Mouse (Mus musculus) left cerebral cortex, adult 18-20 months (tissue): ENCODE results near the gene Dmkn. TPM values are rescaled to one million over a fixed set of nuclear protein-coding genes. Genes with fewer than 3 reads are reported as not detected.
A peak's percentile ranks its signal among the peaks of the same experiment; 100 is the strongest.
"Not testable (repeated sequence)": the region's sequence is repeated elsewhere in the genome, so short reads cannot be mapped to it uniquely, and the experiment has no call there.

Experiments used
- DNase-seq, 2 experiments: peaks; one replicate each; pipeline ENCODE4 v3.0.0; 2021 to 2022; ENCODE audit warnings: low spot score in 2 of 2, mixed read lengths in 1 of 2
- long read RNA-seq, 2 experiments: library from polyadenylated mRNA; stranded (forward); transcript quantifications; one replicate each; pipeline ENCODE4 v2.0.0; 2021
- total RNA-seq, 2 experiments: library from RNA; stranded (reverse); gene quantifications; 2 replicates each; pipeline ENCODE4 v1.2.3; 2021

The Dmkn gene
- total RNA-seq = 1 to 10 TPM; 1.9 to 4.0 TPM
- long read RNA-seq, experiment 1 = 0 reads
- long read RNA-seq, experiment 2, partial matches to known transcripts = 0 of 1 reads
- long read RNA-seq, experiment 2, other reads (novel, unspliced or antisense) = 0 of 1 reads

DNA sequence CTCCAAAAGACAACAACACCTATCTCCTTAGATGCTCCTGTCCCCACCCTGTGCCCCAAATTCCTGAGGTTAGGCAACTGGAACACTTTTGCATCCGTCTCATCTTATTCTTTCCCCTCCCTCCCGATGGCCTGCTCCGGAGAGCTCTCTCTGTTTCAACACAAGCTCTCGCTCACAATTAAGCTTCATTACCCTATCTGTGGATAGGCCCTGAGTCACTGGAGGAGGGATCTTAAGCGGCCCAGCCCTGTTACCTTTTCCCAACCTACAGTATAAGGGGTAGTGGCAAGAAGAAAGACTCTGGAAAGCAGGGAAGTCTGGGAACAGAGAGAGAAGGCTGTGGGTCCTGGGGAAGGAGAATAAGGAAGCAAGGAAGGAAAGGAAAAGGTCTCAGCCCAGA lies at the start of gene Dmkn:
Gene Dmkn (plus strand): TSS at position 301 of the 400 bp plus-strand sequence.
- no peak for DNase-seq

DNA sequence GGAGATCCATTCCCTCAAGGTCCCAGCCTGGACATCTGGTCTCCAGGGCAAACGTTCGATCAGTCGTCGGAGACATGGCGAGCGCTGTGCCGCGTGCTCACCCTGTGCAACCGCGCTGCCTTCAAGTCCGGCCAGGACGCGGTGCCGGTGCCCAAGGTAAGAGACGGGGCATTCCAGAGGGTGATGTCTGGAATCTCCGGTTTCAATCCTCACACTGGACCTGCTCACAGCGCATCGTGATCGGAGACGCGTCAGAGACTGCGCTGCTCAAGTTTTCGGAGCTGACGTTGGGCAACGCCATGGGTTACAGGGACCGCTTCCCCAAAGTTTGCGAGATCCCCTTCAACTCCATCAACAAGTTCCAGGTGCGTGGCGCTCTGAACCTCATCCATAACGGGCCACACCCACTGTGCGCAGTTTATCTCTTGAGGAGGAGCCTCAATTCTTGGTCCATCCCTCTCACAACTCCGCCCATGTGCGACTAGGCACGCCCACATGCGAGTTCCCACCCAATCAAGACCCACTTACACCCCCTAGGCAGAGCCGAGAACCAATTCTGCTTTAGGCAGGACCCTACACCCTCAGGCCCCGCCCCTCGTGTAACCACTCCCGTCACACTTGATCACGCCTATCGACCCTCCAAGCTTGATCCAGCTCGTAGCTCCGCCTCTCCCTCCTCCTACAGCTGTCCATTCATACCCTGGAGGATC lies 46.4 kb upstream of the Dmkn start:
- DNase-seq = peak; percentile 25 to 47

DNA sequence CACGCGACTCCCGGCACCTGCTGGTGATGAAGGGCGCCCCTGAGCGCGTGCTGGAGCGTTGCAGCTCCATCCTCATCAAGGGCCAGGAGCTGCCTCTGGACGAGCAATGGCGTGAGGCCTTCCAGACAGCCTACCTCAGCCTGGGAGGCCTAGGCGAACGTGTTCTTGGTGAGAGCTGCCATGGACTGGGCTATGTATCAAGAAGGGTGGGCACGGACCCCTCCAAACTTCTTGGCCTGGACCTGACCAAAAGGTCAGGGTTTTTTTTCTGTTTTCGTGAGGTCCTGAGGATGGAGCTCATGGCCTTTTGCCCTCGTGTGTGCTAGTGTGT lies 45.9 kb upstream of the Dmkn start:
- DNase-seq = no peak

DNA sequence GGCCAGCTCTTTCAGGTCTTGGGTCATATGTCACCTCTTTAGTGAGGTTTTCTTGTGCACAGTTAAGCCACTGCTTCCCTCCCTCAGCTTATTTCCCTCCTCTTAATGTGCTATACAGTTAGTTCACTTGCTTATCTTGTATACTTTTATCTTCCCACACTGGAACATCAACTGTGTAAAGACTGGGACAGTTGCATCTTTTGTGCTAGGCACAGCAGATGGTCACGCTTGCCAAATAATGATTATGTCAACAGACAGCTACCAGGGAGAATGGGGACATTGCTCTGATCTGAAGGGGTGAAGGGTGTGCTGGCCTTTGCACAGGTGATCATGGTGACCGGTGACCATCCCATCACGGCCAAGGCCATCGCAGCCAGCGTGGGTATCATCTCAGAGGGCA lies 43.9 kb upstream of the Dmkn start:
- DNase-seq = no peak

DNA sequence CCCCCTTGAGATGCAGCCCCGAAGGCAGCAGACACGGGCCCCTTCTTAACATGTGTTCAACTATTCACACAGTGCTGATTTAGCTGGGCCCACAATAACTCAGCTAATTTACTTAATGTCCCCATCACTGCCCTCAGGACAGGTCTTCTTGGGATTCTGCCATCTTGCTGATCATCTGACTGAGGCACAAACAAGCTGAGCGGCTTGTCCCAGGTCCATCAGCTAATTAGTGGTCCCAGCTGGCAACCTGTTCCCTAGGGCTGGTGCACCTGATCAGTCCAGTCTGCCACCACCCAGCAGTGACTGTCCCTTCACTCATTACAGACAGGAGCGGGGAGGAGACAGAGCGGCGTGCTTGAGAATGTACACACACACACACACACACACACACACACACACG lies 42.3 kb upstream of the Dmkn start:
- DNase-seq = no peak

DNA sequence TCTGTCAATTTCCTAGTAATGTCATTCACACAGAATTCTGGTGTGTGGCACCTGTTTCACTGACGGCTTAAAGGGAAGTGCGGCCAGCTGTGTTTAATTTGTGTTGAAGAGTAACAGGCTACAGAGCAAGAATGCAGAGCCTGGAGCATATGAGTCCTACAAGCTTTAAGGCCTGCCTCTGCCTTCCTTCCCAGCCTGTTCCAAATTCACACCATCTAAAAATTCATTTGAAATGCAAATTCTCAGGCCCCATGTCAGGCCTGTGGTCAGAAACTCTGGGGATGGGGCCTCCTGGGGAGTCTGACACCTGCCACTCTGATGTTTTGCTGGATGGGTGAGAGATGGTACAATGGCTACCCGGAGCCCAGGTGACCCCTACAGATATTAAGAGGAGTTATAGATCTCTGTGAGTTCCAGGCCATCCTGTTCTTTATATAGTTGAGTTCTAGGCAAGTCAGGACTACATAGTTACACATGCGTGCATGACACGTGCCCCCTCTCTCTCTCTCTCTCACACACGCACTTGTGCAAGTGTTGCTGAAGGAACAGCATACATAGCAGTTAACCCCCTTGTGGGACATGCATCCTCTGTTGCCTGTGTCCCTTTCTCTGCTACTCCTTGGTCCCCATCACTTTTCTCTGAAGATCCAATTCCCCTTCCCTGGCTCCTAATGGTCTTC lies 40.1 kb upstream of the Dmkn start:
- no peak for DNase-seq

DNA sequence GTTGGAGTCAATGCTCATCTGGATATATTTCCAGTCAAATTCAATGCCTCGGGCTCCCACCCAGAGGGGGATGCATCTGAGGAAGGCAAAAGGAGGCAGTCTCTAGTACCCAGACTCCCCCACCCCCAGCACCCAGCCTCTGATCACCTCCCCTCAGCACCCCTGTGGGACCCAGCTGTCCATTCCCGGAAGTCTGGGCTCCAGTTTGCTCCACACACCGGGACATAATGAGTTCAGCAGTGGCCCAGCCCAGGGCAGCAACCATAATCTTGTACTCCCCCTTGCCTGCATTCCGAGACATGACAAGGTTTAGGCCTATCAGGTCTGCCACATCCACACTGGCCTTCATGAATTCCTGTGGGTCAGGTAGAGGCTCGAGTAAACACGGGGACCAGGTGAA lies 35.3 kb upstream of the Dmkn start:
- no peak for DNase-seq

DNA sequence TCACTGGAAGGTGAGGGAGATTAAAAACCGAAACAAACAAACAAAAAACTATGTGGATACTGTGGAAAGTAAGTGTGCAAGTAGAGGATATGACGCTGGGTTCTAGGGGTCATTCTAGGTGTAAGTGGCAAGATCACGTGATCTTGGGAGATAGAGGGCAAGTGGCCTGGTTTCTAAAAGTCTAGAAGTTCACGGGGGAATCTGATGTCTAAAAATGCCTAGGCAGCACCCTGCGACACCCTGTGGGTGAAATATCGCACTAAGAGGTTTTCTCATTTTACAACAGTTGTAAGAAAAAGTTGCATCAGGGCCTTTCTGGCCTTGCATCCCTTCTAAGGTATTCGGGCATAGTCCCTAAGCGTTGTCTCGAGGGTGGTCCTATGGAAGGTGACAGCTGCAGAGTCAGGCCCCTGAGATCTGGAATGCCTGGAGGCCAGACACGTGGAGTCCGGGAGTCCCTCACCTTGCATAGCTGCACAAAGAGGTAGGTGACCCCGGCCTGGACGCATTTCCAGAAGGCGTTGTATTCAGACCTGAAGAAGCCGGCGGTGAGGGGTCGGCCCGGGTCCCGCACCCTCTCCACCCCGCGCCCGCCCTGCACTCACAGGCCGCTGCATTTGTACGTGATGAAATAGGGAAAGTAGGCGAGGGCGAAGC lies 34.7 kb upstream of the Dmkn start:
- no peak for DNase-seq

DNA sequence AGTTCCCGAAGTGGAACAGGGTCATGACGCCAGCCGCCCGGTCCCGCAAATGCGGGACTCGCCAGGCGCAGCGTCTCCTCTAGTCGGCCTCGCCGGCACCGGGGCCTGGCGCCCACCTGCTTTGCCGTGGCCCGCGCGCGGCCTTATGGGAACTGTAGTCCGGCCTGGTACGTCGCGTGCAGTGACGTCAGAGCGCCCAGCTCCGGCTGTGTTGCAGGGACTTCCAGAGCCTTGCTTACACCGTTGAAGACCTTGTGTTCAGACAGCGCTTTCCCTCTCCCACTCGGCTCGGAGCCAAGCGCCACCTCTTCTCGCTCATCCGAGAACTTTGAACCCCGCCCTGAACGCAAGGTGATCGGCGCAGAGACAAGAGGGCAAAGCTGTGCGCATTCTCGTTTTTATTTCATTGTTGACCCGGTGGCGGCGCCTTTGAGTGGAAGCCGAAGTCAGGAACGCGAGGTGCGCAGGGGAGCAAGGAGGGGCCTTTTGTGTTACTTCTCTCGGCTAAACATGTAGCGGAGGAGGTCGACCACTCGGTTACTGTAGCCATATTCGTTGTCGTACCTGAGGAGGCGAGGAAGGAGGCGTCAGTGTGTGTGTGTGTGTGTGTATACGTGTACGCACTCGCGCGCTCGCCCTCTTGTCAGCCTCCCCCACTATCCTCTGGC lies 34.0 kb upstream of the Dmkn start, which contains the start of gene Tmem147:
Gene Tmem147 (minus strand): TSS at position 145 of the 668 bp plus-strand sequence.
- peak; percentile 97 to 98 for DNase-seq

DNA sequence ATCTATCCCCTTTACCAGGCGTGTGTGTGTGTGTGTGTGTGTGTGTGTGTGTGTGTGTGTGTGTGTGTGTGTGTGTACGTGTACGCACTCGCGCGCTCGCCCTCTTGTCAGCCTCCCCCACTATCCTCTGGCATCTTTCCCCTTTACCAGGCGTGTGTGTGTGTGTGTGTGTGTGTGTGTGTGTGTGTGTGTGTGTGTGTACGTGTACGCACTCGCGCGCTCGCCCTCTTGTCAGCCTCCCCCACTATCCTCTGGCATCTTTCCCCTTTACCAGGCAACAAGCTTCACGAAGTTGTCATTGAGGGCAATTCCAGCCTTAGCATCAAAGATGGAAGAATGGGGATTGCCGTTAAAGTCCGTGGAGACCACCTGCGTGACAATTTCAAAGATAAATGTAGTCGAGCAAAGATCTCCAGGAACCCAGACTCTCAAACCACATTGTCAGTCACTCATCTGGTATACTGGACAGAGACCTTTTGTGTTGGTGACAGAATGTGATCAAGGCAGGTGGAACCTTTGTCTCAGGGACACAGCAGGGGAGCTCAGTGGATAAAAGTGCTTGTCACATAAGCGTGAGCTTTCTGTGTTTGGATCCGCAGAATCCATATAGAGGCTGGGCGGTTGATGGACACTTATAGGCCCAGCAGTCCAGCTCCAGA lies 33.4 kb upstream of the Dmkn start:
- not testable (repeated sequence) for DNase-seq

DNA sequence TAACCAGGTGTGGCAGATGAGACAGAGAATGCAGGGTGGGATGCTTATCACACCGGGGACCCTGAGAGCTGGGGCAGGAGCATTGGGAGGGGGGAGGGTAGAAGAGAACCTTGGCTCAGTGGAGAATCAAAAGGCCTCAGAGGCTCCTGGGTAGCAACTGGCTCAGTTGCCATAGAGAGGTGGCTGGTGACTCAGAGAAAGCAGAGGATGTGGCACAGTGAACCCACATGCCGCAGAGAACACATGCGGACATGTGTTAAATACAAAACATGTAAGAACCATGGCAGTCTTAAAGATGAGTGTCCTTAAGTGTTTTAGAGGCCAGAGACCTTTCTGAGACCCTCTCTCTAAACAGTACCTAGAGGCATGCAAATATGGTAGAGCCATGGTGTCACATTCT lies 27.3 kb upstream of the Dmkn start:
- DNase-seq = no peak

DNA sequence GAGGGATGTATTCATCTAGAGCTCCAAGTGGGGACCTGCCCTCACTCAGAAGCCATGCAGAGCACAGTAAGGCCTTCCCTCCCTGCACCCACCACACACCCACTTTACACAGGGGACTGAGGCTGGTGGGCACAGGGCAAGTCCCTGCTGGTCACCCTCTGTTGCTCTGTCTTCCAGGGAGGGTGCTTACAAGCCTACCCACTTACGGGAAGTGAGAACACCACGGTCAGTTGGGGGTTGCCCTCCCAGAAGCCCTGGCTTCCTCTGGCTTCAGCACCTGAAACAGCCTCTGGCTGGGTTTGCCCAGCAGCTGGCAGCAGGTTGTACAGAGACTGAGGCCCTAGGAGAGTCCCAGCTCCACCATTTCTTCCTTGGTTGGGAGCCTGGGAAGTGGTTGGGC lies 21.0 kb upstream of the Dmkn start:
- not testable (repeated sequence) for DNase-seq

DNA sequence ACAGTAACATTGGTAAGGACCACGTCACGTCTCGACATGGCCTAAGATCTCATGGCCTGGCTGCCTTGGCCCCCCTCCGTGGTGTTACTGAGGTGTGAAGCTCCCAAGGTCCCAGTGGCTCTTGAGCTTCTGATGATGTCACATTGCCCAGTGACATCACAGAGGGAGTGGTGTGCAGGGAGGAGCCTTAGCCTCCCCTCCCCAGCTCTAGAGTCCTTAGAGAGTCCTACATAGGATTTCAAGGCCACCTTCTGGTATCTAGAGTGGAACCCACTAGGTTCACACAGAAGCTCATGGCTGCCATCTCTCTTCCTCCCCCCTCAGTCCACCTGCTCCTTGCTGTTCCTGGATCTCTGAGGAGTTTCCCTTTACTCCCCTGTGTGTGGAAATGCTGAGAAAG lies 19.9 kb upstream of the Dmkn start, which contains the start of gene Gapdhs:
Gene Gapdhs (minus strand): TSS at position 65 of the 400 bp plus-strand sequence.
- not testable (repeated sequence) for DNase-seq

DNA sequence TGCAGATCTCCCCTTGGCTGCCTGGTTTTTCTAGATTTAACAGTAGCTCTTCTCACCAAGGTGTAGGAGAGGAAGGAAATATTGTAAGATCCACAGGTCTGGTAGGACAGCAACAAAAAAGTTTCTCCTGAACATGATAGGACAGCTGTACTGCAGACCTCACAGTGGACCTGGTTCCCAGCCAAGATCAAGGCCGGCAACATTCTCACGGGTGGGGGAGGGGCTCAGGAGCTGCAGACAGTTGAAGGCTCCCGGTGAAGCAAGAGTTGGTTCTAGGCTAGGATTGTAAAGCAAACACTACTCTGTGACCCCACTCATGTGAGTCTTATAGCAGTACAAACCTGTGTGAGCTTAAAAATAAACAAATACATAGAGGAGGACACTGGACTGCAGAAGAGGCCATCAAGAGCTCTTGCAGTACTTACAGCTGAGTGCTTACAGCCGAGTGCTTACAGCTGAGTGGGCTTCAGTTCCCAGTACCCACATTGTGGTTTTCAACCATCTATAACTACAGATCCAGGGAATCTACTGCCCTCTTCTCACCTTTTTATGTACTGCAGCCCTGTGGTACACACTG lies 19.4 kb upstream of the Dmkn start:
- DNase-seq = no peak

DNA sequence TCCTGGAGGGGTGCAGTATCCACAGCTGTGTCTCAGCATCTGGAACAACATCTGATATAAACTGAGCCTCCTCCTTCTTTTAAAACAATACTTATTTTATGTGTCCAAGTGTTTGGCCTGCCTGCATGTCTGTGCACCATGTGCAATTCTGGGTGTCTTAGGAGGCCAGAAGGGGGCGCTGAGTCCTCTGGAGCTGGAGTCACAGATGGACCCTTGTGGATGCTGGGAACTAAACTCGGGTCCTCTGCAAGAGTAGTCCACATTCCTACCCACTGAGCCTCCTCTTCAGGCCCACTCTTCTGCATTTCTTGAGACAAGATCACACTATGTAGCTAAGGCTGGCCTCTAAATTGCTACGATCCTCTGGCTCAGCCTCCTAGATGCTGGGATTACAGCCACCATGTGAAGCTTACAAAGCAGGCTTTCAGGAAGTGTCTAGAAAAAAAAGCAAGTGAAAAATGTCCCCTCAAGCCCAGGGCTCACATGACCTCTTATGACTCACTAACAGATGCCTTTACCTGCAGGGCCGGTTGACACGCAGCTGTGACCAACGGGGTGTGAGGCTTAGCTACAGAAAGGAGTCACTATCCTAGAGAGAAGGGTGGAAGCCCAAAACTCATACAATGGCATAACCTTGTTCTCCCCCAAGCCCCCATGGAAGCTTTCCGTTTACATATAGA lies 15.9 kb upstream of the Dmkn start:
- no peak for DNase-seq

DNA sequence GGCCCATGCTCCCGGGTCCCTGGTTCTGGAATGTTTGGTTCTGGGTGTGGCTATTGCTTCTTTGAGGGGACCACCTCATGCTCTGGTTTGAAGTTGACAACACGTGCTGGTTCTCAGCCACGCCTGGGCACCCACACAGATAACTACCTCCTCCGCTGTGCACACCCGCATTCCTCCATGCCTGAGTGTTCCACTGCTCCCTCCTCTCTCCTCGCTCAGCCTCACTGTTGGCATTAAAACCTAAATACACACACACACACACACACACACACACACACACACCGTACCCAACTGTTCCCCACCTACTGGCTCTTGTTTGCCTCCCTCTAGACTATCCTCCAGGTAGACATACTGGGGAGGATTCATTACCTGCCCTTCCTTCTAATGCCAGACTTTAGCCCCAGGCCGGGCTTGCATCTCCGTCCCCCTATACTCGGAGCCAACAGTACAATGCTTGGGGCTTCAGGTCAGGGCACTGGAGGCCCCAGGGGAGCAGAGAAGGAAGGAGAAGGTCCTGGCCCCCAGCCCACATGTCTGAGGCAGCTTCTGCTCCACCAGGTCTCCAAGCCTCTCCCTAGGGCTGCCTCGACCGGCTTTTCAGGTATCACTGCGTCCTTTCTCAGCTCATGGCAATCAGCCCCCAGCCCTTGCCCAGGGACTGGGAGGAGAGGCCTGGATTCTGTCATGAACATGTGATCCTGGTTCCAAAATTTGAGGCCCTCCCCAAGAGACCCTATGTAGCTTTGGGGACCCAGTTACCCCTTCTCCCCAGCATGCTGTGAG lies 13.5 kb upstream of the Dmkn start:
- no peak for DNase-seq

DNA sequence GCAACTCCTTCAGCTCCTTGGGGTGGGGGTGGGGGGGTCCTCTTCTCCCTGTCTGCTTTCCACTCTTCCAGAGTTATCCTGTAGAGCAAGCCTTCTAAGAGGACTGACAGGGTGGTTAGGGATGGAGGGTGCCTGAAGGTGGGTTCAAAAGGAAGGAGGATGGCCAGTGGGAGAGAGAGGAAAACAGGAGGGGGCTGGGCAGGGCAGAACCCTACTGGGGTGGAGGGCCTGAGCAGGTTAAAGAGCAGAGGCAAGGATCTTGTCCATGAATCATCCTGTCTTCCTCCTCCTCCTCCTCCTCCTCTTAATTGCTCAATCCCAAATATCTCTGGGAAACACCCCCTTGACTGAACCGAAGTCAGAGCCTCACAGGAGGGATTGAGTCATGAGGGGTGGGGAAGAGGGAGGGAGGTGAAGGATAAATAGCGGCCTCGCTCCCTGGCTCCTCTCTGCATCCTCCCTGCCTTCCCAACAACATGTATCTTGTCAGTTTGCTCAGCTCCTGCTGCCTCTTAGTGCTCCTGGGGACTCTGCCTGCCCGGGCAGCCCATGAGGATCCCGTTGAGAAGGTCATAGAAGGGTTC lies 12.4 kb upstream of the Dmkn start, which contains the start of gene Sbsn:
Gene Sbsn (plus strand): TSS at position 386 of the 584 bp plus-strand sequence.
- DNase-seq = no peak

DNA sequence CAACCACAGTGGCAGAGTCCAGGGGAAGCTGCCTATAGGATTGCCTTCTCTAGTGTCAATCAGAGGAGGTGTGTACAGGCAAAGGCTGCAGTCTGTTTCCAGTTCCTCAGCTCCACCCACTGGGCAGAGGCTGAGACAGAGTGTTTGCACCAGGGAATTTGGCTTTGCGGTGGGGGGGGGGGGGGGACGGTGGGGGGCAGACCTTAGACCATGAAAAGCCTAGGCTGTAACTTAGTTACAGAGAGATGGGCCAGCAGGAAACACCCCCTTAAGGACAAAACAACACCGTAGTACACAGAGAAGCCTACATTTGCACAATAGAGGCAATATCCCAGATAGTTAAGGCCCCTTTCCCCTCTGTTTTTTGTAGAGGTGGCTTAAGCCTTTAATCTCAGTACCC lies 6.6 kb upstream of the Dmkn start:
- DNase-seq = no peak

DNA sequence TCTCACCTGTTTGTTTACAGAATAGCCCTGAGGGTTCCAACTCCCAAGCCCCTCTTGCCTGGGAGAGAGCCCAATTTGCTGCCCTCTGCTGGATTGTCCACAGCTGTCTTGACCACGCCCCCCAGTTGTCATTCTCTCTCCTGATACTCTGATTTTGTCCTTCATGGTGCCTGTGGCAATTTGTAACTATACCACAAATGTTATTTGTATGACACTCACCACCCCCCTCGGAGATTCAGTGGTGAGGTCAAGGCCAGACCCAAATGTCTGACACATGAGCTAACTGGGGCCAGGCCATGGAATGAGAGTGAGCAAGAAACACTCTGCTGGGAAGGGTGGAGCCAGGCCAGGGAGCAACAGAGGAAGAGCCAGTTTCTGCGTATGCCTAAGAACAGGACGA lies 4.7 kb upstream of the Dmkn start:
- no peak for DNase-seq
